Mouse (Mus musculus) thymus, postnatal 4 days (tissue): ENCODE measurements around the gene Pappa2.

Experiments used
- DNase-seq: peaks from one replicate; pipeline ENCODE4 v3.0.0; 2021

Pappa2 gene

GRCm38 (mm10) chr1:158980390-158980789 is at the start of gene Pappa2:
Gene Pappa2, minus strand, starts transcription at chr1:158980490.
- no peak for DNase-seq

- no peak for DNase-seq
These were observed 48.8 kb upstream of the Pappa2 start for GRCm38 (mm10) chr1:159029106-159029505.

GRCm38 (mm10) chr1:159014940-159015660 is 34.8 kb upstream of the Pappa2 start:
- no peak for DNase-seq

GRCm38 (mm10) chr1:158987042-158987441 is 6.8 kb upstream of the Pappa2 start:
- DNase-seq: no peak

GRCm38 (mm10) chr1:158962340-158962739 is 17.9 kb downstream of the Pappa2 start:
- DNase-seq: no peak

DNA sequence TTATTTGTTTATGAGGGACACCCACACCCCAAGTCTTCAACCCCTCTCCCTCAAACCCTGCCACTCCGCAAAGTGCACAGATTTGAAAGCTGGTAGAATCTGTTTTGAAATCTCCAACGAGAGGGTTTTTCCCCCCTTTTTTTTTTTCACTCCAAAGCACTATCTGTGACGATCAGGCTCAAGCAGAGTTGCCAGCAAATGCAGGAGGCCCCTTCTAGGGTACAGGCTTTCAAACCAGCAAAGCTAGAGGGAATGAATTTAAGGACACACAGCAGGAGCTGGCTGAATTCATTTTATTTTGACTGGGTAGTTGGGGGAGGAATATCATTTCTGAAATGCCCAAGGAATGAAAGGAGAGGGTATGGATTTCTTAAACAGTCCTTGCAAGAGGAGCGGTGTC is 19.3 kb downstream of the Pappa2 start:
- DNase-seq: no peak

GRCm38 (mm10) chr1:158960549-158960948 is 19.7 kb downstream of the Pappa2 start:
- no peak for DNase-seq

- DNase-seq: no peak
These were observed 23.9 kb downstream of the Pappa2 start for GRCm38 (mm10) chr1:158956361-158956760.

DNA sequence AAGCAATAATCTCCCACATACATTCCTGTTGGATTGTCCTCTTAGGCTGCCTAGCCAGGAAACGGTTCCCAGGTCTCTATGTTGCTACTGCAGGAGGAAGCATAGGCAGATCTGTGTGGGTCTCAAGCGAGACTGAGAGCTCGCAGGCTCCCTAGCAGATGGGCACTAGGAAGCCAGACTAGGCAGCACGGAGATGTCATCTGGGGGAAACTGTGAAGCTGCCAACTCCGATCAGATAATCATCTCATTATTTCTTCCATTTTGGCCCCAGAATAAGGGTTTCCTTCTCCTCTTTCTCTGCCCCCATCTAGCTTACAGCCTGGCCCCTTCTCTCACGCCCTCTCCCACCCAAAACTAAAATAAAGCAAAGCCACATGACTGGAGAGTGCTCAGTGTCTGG is 25.5 kb downstream of the Pappa2 start:
- no peak for DNase-seq

DNA sequence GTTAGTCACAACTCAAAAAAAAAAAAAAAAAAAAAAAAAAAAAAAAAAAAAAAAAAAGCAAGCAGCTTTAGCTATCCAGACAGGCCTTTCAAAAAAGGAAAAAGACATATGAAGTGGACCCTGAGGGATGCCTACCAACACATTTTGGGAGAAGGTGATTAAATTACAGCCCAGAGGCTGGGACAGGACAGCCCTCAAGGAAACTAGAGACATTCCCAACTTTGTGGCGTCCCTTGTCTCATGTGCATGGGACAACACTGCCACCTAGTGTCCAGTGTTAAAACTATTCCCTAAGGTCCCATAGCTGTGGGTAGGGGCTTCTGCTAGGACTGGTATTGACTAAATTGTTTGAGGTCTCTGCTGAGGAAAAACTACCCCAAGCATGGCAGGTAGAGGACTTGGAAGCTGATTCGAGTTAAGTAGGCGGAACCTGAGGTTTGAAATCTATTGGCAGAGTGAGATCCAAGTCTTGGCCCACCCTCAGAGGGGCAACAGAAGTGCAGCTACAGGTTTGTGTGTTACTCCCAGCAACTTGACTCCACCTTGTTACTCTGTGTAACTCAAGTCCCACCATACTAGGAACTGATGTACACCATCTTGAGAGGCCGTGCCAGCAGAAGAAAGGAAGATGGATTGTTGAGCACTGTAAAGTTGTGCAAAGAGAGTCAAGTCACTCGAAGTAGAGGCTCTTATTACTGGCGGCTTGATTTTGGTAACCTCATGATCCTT is 26.6 kb downstream of the Pappa2 start:
- peak; percentile 32 for DNase-seq

DNA sequence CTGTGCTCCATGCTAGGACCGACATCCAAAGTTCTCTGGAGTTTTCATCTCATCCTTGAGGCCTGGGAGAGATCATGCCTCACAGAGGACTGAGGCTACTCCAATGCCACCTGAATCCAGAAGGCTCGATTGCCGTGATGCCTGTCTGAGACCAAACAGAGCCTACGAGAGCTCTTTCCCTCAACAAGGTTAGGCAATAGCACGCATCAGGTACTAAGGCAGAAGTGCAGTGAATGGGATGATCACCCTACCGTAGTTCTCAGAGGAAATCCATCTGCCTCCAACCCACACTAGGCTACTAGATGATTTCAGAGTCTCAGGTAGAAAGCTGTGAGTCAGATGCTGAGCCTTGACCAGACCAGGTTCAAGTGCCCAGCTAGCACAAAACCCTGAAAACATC is 31.2 kb downstream of the Pappa2 start:
- DNase-seq: no peak

GRCm38 (mm10) chr1:158947981-158948735 is 32.1 kb downstream of the Pappa2 start:
- DNase-seq: no peak

DNA sequence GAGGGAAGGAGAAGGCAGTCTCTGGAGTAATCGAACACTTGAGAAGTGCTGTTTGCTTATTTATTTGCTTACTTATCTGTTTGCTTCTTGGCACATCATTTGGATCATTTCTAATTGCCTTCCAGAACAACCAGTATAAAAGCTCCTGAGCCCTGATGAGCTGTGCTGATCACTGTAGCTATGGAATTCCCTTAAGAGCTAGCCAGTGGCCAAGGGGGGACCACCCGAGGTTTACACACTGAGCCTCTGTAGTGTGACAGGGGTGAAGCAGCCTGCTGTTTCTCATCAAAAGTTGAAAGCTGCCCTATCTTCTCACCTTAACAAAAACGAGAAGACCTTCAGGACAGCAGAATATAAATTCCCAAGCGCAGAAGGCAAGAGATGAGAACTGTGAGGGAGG is 35.4 kb downstream of the Pappa2 start:
- DNase-seq: no peak

DNA sequence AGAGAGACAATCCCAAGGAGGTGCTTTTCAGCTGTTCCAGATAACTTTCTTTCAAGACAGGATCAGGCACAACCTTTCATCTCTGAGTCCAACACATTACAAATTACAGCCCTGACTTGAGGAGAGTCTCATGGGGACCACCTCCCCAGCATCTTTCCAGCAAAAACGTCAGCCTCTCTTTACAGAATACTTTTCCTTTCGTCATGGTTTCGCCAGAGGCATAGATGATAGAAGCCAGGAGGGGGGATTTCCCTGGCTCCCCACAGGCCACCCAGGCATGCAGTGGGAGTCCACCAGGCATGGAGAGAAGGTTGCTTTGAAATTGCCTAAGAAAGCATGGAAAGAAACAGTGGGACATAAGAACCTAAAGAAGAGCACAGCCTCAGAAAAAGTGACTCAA is 37.4 kb downstream of the Pappa2 start:
- DNase-seq: no peak

DNA sequence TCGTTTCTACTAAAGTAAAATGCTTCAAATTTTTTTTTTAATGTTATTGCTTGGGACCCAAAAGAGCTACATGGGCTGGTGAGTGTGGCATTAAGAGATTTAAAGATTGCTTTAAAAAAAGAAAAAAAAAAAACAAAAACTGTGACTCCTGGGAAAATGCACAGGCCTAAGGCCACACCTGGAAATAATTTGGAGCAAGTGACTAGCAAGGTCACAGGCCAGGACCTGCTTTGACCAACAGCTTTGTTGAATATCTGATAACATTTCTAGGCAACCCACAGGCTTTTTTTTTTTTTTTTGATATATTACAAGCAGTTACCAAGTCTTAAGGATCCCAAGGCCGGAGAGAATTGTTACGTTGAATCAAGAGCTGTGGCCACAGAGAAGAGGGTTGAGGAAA is 39.3 kb downstream of the Pappa2 start:
- DNase-seq: no peak

- DNase-seq: no peak
These were observed 45.8 kb downstream of the Pappa2 start for GRCm38 (mm10) chr1:158934447-158934846.

DNA sequence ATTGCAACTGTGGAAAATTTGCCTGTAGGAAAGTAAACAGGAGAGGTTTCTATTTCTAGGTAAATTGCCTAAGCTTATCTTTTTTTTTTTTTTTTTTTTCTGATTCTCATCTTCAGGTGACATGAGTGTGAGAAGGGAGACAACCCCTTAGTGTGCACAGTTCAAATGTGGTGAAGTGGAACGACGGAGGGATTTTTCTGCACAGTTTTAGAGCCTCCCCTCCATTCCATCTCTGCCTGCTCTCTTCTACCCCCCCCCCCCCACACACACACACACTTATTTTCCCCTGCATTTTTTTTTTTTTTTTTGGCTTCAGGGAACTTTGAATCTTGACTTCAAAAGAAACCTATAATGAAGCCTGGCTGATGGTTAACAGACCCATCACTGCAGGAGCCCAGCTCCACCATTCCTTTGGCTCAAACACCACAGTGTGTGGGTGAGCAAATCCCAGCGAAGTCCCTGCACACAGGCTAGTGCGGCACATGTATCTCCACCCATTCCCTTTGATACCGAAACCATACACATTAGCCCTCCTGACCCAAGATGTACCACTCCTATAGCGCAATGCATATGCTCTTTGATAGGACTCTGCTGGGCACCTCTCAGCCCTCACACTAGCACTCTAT is 49.0 kb downstream of the Pappa2 start:
- DNase-seq: no peak

DNA sequence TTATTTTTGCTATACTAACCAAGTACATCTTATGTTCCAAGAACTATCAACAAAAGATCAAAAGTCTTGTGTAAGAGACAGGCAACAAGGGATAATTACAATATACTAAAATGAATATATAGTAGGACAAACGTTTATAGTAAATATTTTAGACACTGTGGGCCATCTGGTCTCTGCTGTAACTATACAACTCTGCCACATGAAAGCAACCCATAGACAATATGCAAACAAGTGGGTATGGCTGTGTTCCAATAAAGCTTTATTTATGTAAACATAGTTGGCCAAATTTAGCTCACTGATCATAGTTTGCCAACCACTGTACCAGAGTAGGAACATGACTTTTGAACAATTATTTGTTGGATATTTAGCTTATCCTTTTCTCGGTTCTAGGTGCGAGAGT is 50.9 kb downstream of the Pappa2 start:
- no peak for DNase-seq

DNA sequence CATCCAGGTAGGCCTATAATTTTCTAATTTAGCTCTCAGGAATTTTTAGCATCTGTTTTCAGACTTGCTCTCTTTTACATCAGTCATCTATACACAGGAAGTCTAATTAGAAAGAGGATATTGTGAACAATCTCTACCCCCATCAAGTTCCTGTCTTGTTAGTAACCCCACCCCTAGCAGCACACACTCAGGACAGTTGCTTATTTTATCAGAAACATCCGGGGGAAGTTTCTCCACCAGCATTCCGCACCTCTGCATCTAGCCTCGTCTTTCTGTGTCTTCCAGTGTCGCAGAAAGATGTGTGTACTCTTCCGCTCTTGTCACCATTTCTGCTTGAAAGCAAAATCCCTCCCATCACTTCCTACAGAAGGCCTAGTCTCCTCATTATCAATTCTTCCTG is 59.8 kb downstream of the Pappa2 start:
- DNase-seq: no peak

DNA sequence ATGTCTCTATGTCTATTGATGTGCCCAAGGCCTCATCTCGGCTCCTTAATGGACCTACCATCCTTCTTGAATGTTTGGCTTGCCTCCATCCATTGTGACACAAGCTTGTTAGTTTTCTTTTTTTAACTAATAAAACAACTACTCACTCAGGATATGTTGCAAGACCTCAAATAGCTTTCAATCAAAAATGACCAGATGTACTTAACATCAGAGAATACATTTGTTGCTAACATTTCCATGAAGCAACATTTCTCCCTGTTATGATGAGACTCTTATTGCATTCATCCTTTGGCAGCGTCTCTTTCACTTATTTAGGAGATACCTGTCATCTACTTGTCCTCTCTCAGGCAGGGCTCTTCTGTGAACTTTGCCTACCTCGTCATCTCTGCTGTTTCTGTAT is 61.4 kb downstream of the Pappa2 start:
- no peak for DNase-seq

GRCm38 (mm10) chr1:158917067-158917466 is 63.2 kb downstream of the Pappa2 start:
- no peak for DNase-seq

GRCm38 (mm10) chr1:158915592-158915991 is 64.7 kb downstream of the Pappa2 start:
- no peak for DNase-seq

- DNase-seq: no peak
These were observed 69.6 kb downstream of the Pappa2 start for GRCm38 (mm10) chr1:158910661-158911060.
